Mouse (Mus musculus) stomach, postnatal 0 days (tissue): ENCODE data around the gene Hinfp.

Experiments used
- CTCF ChIP-seq: IDR thresholded peaks from 2 replicates; pipeline ENCODE4 v1.5.1; 2016; ENCODE audit warnings: antibody characterized with exemption, low read depth, mild to moderate bottlenecking, moderate library complexity
- EP300 ChIP-seq: optimal IDR thresholded peaks from 2 replicates; pipeline ENCODE3; 2016; ENCODE audit warnings: antibody characterized with exemption

DNA sequence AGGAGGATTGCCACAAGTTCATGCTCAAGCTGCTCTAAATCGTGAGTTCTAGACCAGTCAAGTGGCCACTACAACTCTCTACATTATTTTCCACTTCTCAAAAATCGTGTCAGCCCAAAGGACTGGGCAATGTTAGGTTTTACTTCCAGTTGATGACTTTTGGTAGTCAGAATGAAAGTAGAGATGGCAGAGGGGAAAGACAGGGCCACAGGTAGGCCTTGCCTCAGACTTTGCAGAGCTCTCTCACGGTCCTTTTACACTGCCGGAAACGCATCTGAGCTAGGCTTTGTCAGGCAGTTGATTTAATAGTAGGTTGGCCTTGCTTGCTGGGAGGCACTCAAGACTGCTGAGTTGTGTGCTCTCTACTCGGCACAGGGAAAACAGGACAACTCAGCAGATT, 18.7 kb upstream of the Hinfp start:
- TF ChIP-seq CTCF (no peak), EP300 (no peak)
